Mouse (Mus musculus) adrenal gland, adult 2 months (tissue): Measurements from ENCODE around the gene Ucn2. TPM values are rescaled to one million over a fixed set of nuclear protein-coding genes. Genes with fewer than 3 reads are reported as not detected.

Experiments
- DNase-seq: peaks from one replicate; pipeline ENCODE4 v3.0.0; 2021
- microRNA-seq, 2 experiments: library from miRNA; unstranded; fragments of <30 nt; microRNA quantifications; one replicate each; pipeline ENCODE4 v1.2.0; 2021
- polyA plus RNA-seq: library from polyadenylated mRNA; depleted of rRNA; stranded (reverse); fragments of >200 nt; gene quantifications from 2 replicates; pipeline ENCODE4 v1.2.3, GENCODE M21; 2012; rRNA removed
- total RNA-seq, 2 experiments: library from RNA; stranded (reverse); gene quantifications; 2 replicates each; pipeline ENCODE4 v1.2.3; 2021

Ucn2 gene
- total and polyA plus RNA-seq, 3 experiments = 0.47 to 0.58 TPM; not detected in 1

DNA sequence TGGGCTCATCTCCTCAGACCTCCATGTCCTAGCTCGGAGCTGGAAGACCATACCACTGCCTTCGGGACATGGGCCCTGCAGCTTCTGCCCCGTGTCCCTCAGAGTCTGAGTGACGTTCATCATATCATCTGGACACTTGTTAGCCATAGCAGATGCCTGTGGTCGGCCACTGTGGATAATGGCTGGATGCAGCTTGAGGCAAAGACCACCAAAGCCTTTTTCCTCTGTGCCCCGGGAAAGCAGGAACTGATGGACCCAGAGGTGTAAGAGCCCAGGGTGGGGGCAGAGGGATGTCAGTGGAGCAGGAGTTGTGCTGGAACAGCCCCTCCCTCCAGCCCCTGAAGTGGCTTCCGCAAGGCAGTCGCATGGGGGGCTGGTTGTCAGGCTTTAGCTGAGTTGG lies 45.9 kb downstream of the Ucn2 start:
- no peak for DNase-seq

DNA sequence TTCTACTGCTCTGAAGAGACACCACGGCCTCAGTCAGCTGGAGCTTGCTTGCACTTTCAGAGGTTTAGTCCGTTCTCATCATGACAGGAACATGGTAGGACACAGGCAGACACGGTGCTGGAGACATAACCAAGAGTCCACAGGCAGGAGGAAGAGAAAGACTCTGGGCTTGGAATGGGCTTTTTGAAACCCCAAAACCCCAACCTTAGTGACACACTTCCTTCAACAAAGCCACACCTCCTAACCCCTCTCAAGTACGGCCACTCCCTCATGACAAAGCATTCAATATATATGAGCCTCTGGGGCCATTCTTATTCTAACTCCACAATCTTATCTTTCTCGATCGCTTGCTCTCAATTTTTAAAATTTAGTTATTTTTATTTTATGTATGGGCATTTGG lies 46.6 kb downstream of the Ucn2 start:
- DNase-seq = no peak

Small RNAs within 50 kb of the gene (microRNA-seq; reads per million reads assigned to microRNA genes)
- 0 reads per million in 2 experiments for gene Mir711

Other genes with a start within 250 kb of the Ucn2 start
- gene Ip6k2, start 202.2 kb upstream of the Ucn2 start, total RNA-seq = 10 to 100 TPM; 82.9 to 85.9 TPM
- 73.4 and 92.1 TPM in 2 replicates for gene Ip6k2, start 202.2 kb upstream of the Ucn2 start, polyA plus RNA-seq
- gene Nckipsd, start 177.6 kb upstream of the Ucn2 start, total RNA-seq = 10 to 100 TPM; 11.1 to 12.0 TPM
- 43.1 and 54.5 TPM in 2 replicates for gene Nckipsd, start 177.6 kb upstream of the Ucn2 start, polyA plus RNA-seq
- 1 to 10 TPM; 2.2 to 2.3 TPM for gene Celsr3, start 159.7 kb upstream of the Ucn2 start, total RNA-seq
- gene Celsr3, start 159.7 kb upstream of the Ucn2 start, polyA plus RNA-seq = 4.9 and 7.2 TPM in 2 replicates
- gene Slc26a6, start 132.7 kb upstream of the Ucn2 start, total RNA-seq = 10 to 100 TPM; 10.1 to 11.7 TPM
- 10.1 and 11.2 TPM in 2 replicates for gene Slc26a6, start 132.7 kb upstream of the Ucn2 start, polyA plus RNA-seq
- gene Tmem89, start 71.4 kb upstream of the Ucn2 start, total RNA-seq = under 1 TPM in 1 of 2 experiments, not detected in 1; 0.61 TPM
- gene Tmem89, start 71.4 kb upstream of the Ucn2 start, polyA plus RNA-seq = 0.15 TPM in 1 of 2 replicates, not detected in the other
- gene Uqcrc1, start 49.4 kb upstream of the Ucn2 start, total RNA-seq = 100 to 1,000 TPM; 546 to 765 TPM
- 797 and 881 TPM in 2 replicates for gene Uqcrc1, start 49.4 kb upstream of the Ucn2 start, polyA plus RNA-seq
- gene Col7a1, start 32.4 kb upstream of the Ucn2 start, total RNA-seq = 1 to 10 TPM; 3.1 to 3.3 TPM
- 4.6 and 6.6 TPM in 2 replicates for gene Col7a1, start 32.4 kb upstream of the Ucn2 start, polyA plus RNA-seq
- 1 to 10 TPM; 5.5 to 8.7 TPM for gene Pfkfb4, start 5.8 kb downstream of the Ucn2 start, total RNA-seq
- 10.6 and 14.1 TPM in 2 replicates for gene Pfkfb4, start 5.8 kb downstream of the Ucn2 start, polyA plus RNA-seq
- gene Shisa5, start 52.6 kb downstream of the Ucn2 start, total RNA-seq = 100 to 1,000 TPM; 143 to 167 TPM
- 586 and 732 TPM in 2 replicates for gene Shisa5, start 52.6 kb downstream of the Ucn2 start, polyA plus RNA-seq
- 10 to 100 TPM; 19.5 to 28.2 TPM for gene Trex1, start 73.7 kb downstream of the Ucn2 start, total RNA-seq
- gene Trex1, start 73.7 kb downstream of the Ucn2 start, polyA plus RNA-seq = 129 and 130 TPM in 2 replicates
- gene Atrip, start 88.1 kb downstream of the Ucn2 start, total RNA-seq = 10 to 100 TPM; 12.5 to 17.5 TPM
- gene Atrip, start 88.1 kb downstream of the Ucn2 start, polyA plus RNA-seq = 22.3 and 25.3 TPM in 2 replicates
- 10 to 100 TPM in 1 of 2 experiments, 1 to 10 TPM in 1; 9.2 to 18.9 TPM for gene Ccdc51, start 96.5 kb downstream of the Ucn2 start, total RNA-seq
- gene Ccdc51, start 96.5 kb downstream of the Ucn2 start, polyA plus RNA-seq = 11.4 and 12.6 TPM in 2 replicates
- 100 to 1,000 TPM; 393 to 485 TPM for gene Tma7, start 96.6 kb downstream of the Ucn2 start, total RNA-seq
- gene Tma7, start 96.6 kb downstream of the Ucn2 start, polyA plus RNA-seq = 6.9 and 9.6 TPM in 2 replicates
- 10 to 100 TPM; 75.7 to 82.0 TPM for gene Plxnb1, start 109.4 kb downstream of the Ucn2 start, total RNA-seq
- 89.9 and 110 TPM in 2 replicates for gene Plxnb1, start 109.4 kb downstream of the Ucn2 start, polyA plus RNA-seq
- gene Fbxw21, start 176.0 kb downstream of the Ucn2 start, total RNA-seq = not detected
- gene Fbxw21, start 176.0 kb downstream of the Ucn2 start, polyA plus RNA-seq = not detected in 2 replicates
- not detected for gene Fbxw13, start 210.0 kb downstream of the Ucn2 start, total RNA-seq
- not detected in 2 replicates for gene Fbxw13, start 210.0 kb downstream of the Ucn2 start, polyA plus RNA-seq
- gene Fbxw20, start 248.7 kb downstream of the Ucn2 start, total RNA-seq = not detected
- gene Fbxw20, start 248.7 kb downstream of the Ucn2 start, polyA plus RNA-seq = not detected in 2 replicates